Mouse (Mus musculus) testis, adult 2 months (tissue): ENCODE measurements at regions not wholly inside any gene's neighbourhood (a gene's known extent, or its start where the extent isn't known, plus 50 kb on each side); places are given as distances from the start of the nearest gene placed in this dataset.

Experiments
- CTCF ChIP-seq: fragments of 200-500 bp; IDR thresholded peaks from 2 replicates; pipeline ENCODE4 v1.5.1; 2012; ENCODE audit warnings: low read depth, mild to moderate bottlenecking, inconsistent platforms, low read length, moderate library complexity; ENCODE audit not compliant: control insufficient read depth, insufficient read depth, insufficient replicate concordance
- POLR2A ChIP-seq: fragments of 200-500 bp; IDR thresholded peaks from 2 replicates; pipeline ENCODE4 v1.6.1; 2012; ENCODE audit warnings: low read depth, mild to moderate bottlenecking, inconsistent platforms, low read length, moderate library complexity; ENCODE audit not compliant: control insufficient read depth

GRCm38 (mm10) chr17:88383447-88383846 lies 57.1 kb upstream of the Foxn2 start:
- no peak for TF ChIP-seq CTCF
- TF ChIP-seq POLR2A: no peak
